Mouse (Mus musculus) erythroid progenitor cell, adult 5-6 weeks (primary cell): Measurements from ENCODE around the gene Gm13271. TPM values are rescaled to one million over a fixed set of nuclear protein-coding genes. Genes with fewer than 3 reads are reported as not detected.

Experiments
- total RNA-seq, 2 experiments: library from RNA; stranded (forward) in 1 of 2; stranded (reverse) in 1 of 2; fragments of 150-400 nt in 1 of 2; fragments of 186-747, 209-891 nt in 1 of 2; gene quantifications; 2 replicates each; pipeline versions ENCODE4 v1.2.3 to v1.2.4; 2015 to 2017; ENCODE audit warnings: low replicate concordance in 2 of 2

Gene Gm13271
- total RNA-seq, 2 experiments from 2014 or later, result not detected

Other genes with a start within 250 kb of the Gm13271 start
Only the 30 nearest of the 32 such genes appear.
- not detected in 2 replicates for gene Ifna14, start 183.1 kb upstream of the Gm13271 start, total RNA-seq (2015; ENCODE audit: low replicate concordance)
- not detected in 2 replicates for gene Ifna14, start 183.1 kb upstream of the Gm13271 start, total RNA-seq (2017; ENCODE audit: low replicate concordance)
- gene Ifna9, start 162.5 kb upstream of the Gm13271 start, total RNA-seq (2015; ENCODE audit: low replicate concordance), result not detected in 2 replicates
- gene Ifna9, start 162.5 kb upstream of the Gm13271 start, total RNA-seq (2017; ENCODE audit: low replicate concordance), result not detected in 2 replicates
- not detected in 2 replicates for gene Ifna12, start 151.5 kb upstream of the Gm13271 start, total RNA-seq (2015; ENCODE audit: low replicate concordance)
- gene Ifna12, start 151.5 kb upstream of the Gm13271 start, total RNA-seq (2017; ENCODE audit: low replicate concordance), result not detected in 2 replicates
- gene C87499, start 120.5 kb upstream of the Gm13271 start, total RNA-seq (2015; ENCODE audit: low replicate concordance), result not detected in 2 replicates
- gene C87499, start 120.5 kb upstream of the Gm13271 start, total RNA-seq (2017; ENCODE audit: low replicate concordance), result not detected in 2 replicates
- not detected in 2 replicates for gene Ifna13, start 110.4 kb upstream of the Gm13271 start, total RNA-seq (2015; ENCODE audit: low replicate concordance)
- not detected in 2 replicates for gene Ifna13, start 110.4 kb upstream of the Gm13271 start, total RNA-seq (2017; ENCODE audit: low replicate concordance)
- not detected in 2 replicates for gene Ifna16, start 77.9 kb upstream of the Gm13271 start, total RNA-seq (2015; ENCODE audit: low replicate concordance)
- gene Ifna16, start 77.9 kb upstream of the Gm13271 start, total RNA-seq (2017; ENCODE audit: low replicate concordance), result not detected in 2 replicates
- not detected in 2 replicates for gene Ifna2, start 71.0 kb upstream of the Gm13271 start, total RNA-seq (2015; ENCODE audit: low replicate concordance)
- gene Ifna2, start 71.0 kb upstream of the Gm13271 start, total RNA-seq (2017; ENCODE audit: low replicate concordance), result not detected in 2 replicates
- not detected in 2 replicates for gene Ifnab, start 63.5 kb upstream of the Gm13271 start, total RNA-seq (2015; ENCODE audit: low replicate concordance)
- not detected in 2 replicates for gene Ifnab, start 63.5 kb upstream of the Gm13271 start, total RNA-seq (2017; ENCODE audit: low replicate concordance)
- gene Gm26566, start 33.1 kb upstream of the Gm13271 start, total RNA-seq (2015; ENCODE audit: low replicate concordance), result not detected in 2 replicates
- 0.51 TPM in 1 of 2 replicates, not detected in the other for gene Gm26566, start 33.1 kb upstream of the Gm13271 start, total RNA-seq (2017; ENCODE audit: low replicate concordance)
- 20.1 and 22.0 TPM in 2 replicates for gene Klhl9, start 32.4 kb upstream of the Gm13271 start, total RNA-seq (2015; ENCODE audit: low replicate concordance)
- 21.1 and 31.8 TPM in 2 replicates for gene Klhl9, start 32.4 kb upstream of the Gm13271 start, total RNA-seq (2017; ENCODE audit: low replicate concordance)
- gene Gm13283, start 5.3 kb downstream of the Gm13271 start, total RNA-seq (2015; ENCODE audit: low replicate concordance), result not detected in 2 replicates
- gene Gm13283, start 5.3 kb downstream of the Gm13271 start, total RNA-seq (2017; ENCODE audit: low replicate concordance), result not detected in 2 replicates
- gene Gm13290, start 19.0 kb downstream of the Gm13271 start, total RNA-seq (2015; ENCODE audit: low replicate concordance), result not detected in 2 replicates
- not detected in 2 replicates for gene Gm13290, start 19.0 kb downstream of the Gm13271 start, total RNA-seq (2017; ENCODE audit: low replicate concordance)
- gene Gm13289, start 22.1 kb downstream of the Gm13271 start, total RNA-seq (2015; ENCODE audit: low replicate concordance), result not detected in 2 replicates
- not detected in 2 replicates for gene Gm13289, start 22.1 kb downstream of the Gm13271 start, total RNA-seq (2017; ENCODE audit: low replicate concordance)
- not detected in 2 replicates for gene Gm13272, start 25.0 kb downstream of the Gm13271 start, total RNA-seq (2015; ENCODE audit: low replicate concordance)
- gene Gm13272, start 25.0 kb downstream of the Gm13271 start, total RNA-seq (2017; ENCODE audit: low replicate concordance), result not detected in 2 replicates
- not detected in 2 replicates for gene Ifnz, start 27.3 kb downstream of the Gm13271 start, total RNA-seq (2015; ENCODE audit: low replicate concordance)
- gene Ifnz, start 27.3 kb downstream of the Gm13271 start, total RNA-seq (2017; ENCODE audit: low replicate concordance), result not detected in 2 replicates
- not detected in 2 replicates for gene Gm13276, start 30.8 kb downstream of the Gm13271 start, total RNA-seq (2015; ENCODE audit: low replicate concordance)
- gene Gm13276, start 30.8 kb downstream of the Gm13271 start, total RNA-seq (2017; ENCODE audit: low replicate concordance), result not detected in 2 replicates
- gene Gm13277, start 33.8 kb downstream of the Gm13271 start, total RNA-seq (2015; ENCODE audit: low replicate concordance), result not detected in 2 replicates
- not detected in 2 replicates for gene Gm13277, start 33.8 kb downstream of the Gm13271 start, total RNA-seq (2017; ENCODE audit: low replicate concordance)
- gene Gm13278, start 36.7 kb downstream of the Gm13271 start, total RNA-seq (2015; ENCODE audit: low replicate concordance), result not detected in 2 replicates
- gene Gm13278, start 36.7 kb downstream of the Gm13271 start, total RNA-seq (2017; ENCODE audit: low replicate concordance), result not detected in 2 replicates
- not detected in 2 replicates for gene Gm13275, start 39.6 kb downstream of the Gm13271 start, total RNA-seq (2015; ENCODE audit: low replicate concordance)
- gene Gm13275, start 39.6 kb downstream of the Gm13271 start, total RNA-seq (2017; ENCODE audit: low replicate concordance), result not detected in 2 replicates
- gene Gm13279, start 42.5 kb downstream of the Gm13271 start, total RNA-seq (2015; ENCODE audit: low replicate concordance), result not detected in 2 replicates
- not detected in 2 replicates for gene Gm13279, start 42.5 kb downstream of the Gm13271 start, total RNA-seq (2017; ENCODE audit: low replicate concordance)
- not detected in 2 replicates for gene Gm13285, start 44.8 kb downstream of the Gm13271 start, total RNA-seq (2015; ENCODE audit: low replicate concordance)
- gene Gm13285, start 44.8 kb downstream of the Gm13271 start, total RNA-seq (2017; ENCODE audit: low replicate concordance), result not detected in 2 replicates
- not detected in 2 replicates for gene Gm13287, start 48.4 kb downstream of the Gm13271 start, total RNA-seq (2015; ENCODE audit: low replicate concordance)
- not detected in 2 replicates for gene Gm13287, start 48.4 kb downstream of the Gm13271 start, total RNA-seq (2017; ENCODE audit: low replicate concordance)
- not detected in 2 replicates for gene Gm13288, start 50.7 kb downstream of the Gm13271 start, total RNA-seq (2015; ENCODE audit: low replicate concordance)
- gene Gm13288, start 50.7 kb downstream of the Gm13271 start, total RNA-seq (2017; ENCODE audit: low replicate concordance), result not detected in 2 replicates
- gene Ifna7, start 61.4 kb downstream of the Gm13271 start, total RNA-seq (2015; ENCODE audit: low replicate concordance), result not detected in 2 replicates
- gene Ifna7, start 61.4 kb downstream of the Gm13271 start, total RNA-seq (2017; ENCODE audit: low replicate concordance), result not detected in 2 replicates
- not detected in 2 replicates for gene Ifna11, start 65.1 kb downstream of the Gm13271 start, total RNA-seq (2015; ENCODE audit: low replicate concordance)
- not detected in 2 replicates for gene Ifna11, start 65.1 kb downstream of the Gm13271 start, total RNA-seq (2017; ENCODE audit: low replicate concordance)
- gene Ifna6, start 72.5 kb downstream of the Gm13271 start, total RNA-seq (2015; ENCODE audit: low replicate concordance), result not detected in 2 replicates
- not detected in 2 replicates for gene Ifna6, start 72.5 kb downstream of the Gm13271 start, total RNA-seq (2017; ENCODE audit: low replicate concordance)
- not detected in 2 replicates for gene Ifna5, start 80.7 kb downstream of the Gm13271 start, total RNA-seq (2015; ENCODE audit: low replicate concordance)
- gene Ifna5, start 80.7 kb downstream of the Gm13271 start, total RNA-seq (2017; ENCODE audit: low replicate concordance), result not detected in 2 replicates
- gene Ifna4, start 87.0 kb downstream of the Gm13271 start, total RNA-seq (2015; ENCODE audit: low replicate concordance), result not detected in 2 replicates
- not detected in 2 replicates for gene Ifna4, start 87.0 kb downstream of the Gm13271 start, total RNA-seq (2017; ENCODE audit: low replicate concordance)
- not detected in 2 replicates for gene Ifna1, start 95.2 kb downstream of the Gm13271 start, total RNA-seq (2015; ENCODE audit: low replicate concordance)
- not detected in 2 replicates for gene Ifna1, start 95.2 kb downstream of the Gm13271 start, total RNA-seq (2017; ENCODE audit: low replicate concordance)
- not detected in 2 replicates for gene Ifne, start 125.3 kb downstream of the Gm13271 start, total RNA-seq (2015; ENCODE audit: low replicate concordance)
- gene Ifne, start 125.3 kb downstream of the Gm13271 start, total RNA-seq (2017; ENCODE audit: low replicate concordance), result not detected in 2 replicates